Mouse (Mus musculus): Measurements from ENCODE around the gene Lsm6. TPM values are rescaled to one million over a fixed set of nuclear protein-coding genes. Genes with fewer than 3 reads are reported as not detected.

The Lsm6 gene
- total RNA-seq, 2 experiments from 2014 or later: 80.7 to 85.5 TPM

GRCm38 (mm10) chr8:78807283-78807682, 13.7 kb downstream of the Lsm6 start:
- DNase-seq (ENCODE audit: low spot score): no peak

- DNase-seq (ENCODE audit: low spot score): no peak
Observed at GRCm38 (mm10) chr8:78806006-78806405, 14.9 kb downstream of the Lsm6 start.

- DNase-seq (ENCODE audit: low spot score): no peak
Observed at GRCm38 (mm10) chr8:78801201-78801600, 19.7 kb downstream of the Lsm6 start.

- DNase-seq (ENCODE audit: low spot score): no peak
Observed at GRCm38 (mm10) chr8:78798671-78799070, 22.3 kb downstream of the Lsm6 start.

GRCm38 (mm10) chr8:78797985-78798384, 23.0 kb downstream of the Lsm6 start:
- DNase-seq (ENCODE audit: low spot score): no peak

GRCm38 (mm10) chr8:78793231-78793630, 27.7 kb downstream of the Lsm6 start:
- DNase-seq (ENCODE audit: low spot score): no peak

- DNase-seq (ENCODE audit: low spot score): no peak
Observed at GRCm38 (mm10) chr8:78776816-78777215, 44.1 kb downstream of the Lsm6 start.

- no peak for DNase-seq (ENCODE audit: low spot score)
Observed at GRCm38 (mm10) chr8:78771256-78771655, 49.7 kb downstream of the Lsm6 start.

GRCm38 (mm10) chr8:78770584-78770983, 50.4 kb downstream of the Lsm6 start:
- DNase-seq (ENCODE audit: low spot score): no peak

GRCm38 (mm10) chr8:78765556-78765955, 55.4 kb downstream of the Lsm6 start:
- DNase-seq (ENCODE audit: low spot score): no peak

GRCm38 (mm10) chr8:78764976-78765375, 56.0 kb downstream of the Lsm6 start:
- no peak for DNase-seq (ENCODE audit: low spot score)

- no peak for DNase-seq (ENCODE audit: low spot score)
Observed at GRCm38 (mm10) chr8:78759139-78759538, 61.8 kb downstream of the Lsm6 start.

GRCm38 (mm10) chr8:78754986-78755385, 66.0 kb downstream of the Lsm6 start:
- DNase-seq (ENCODE audit: low spot score): no peak

Other genes starting within 250 kb of the Lsm6 start
- gene Zfp827, start 207.3 kb upstream of the Lsm6 start, total RNA-seq (2021): 1 to 10 TPM; 3.1 to 4.2 TPM

Data from gastrocnemius, adult 18-20 months (tissue).